Mouse (Mus musculus) C2C12 (cell line): ENCODE results near the gene Hinfp. TPM values are rescaled to one million over a fixed set of nuclear protein-coding genes. Genes with fewer than 3 reads are reported as not detected.
A peak's percentile ranks its signal among the peaks of the same experiment; 100 is the strongest.
"Not testable (repeated sequence)": the region's sequence is repeated elsewhere in the genome, so short reads cannot be mapped to it uniquely, and the experiment has no call there.

Source experiments
- H3K27me3 ChIP-seq: one replicate; pipeline ENCODE4 v1.6.1; 2011; ENCODE audit not compliant: control insufficient read depth, insufficient read depth, insufficient read length
- H3K36me3 ChIP-seq: one replicate; pipeline ENCODE4 v1.6.1; 2011; ENCODE audit not compliant: control insufficient read depth, insufficient read depth
- H3K4me3 ChIP-seq: one replicate; pipeline ENCODE4 v1.5.1; 2011; ENCODE audit warnings: mild to moderate bottlenecking, control low read depth; ENCODE audit not compliant: poor library complexity, insufficient read depth, severe bottlenecking
- H3K79me2 ChIP-seq: one replicate; pipeline ENCODE4 v1.6.1; 2011; ENCODE audit not compliant: control insufficient read depth, insufficient read depth
- H3K79me3 ChIP-seq: one replicate; pipeline ENCODE4 v1.6.1; 2011; ENCODE audit warnings: low read depth, control low read depth
- H3ac ChIP-seq: one replicate; pipeline ENCODE3; 2011; ENCODE audit warnings: low read depth; ENCODE audit not compliant: control insufficient read depth, insufficient read length
- CEBPB ChIP-seq: IDR thresholded peaks from one replicate; pipeline ENCODE4 v1.6.1; 2011; ENCODE audit warnings: low read depth, mild to moderate bottlenecking, control low read depth, moderate library complexity
- CTCF ChIP-seq: IDR thresholded peaks from one replicate; pipeline ENCODE4 v1.5.1; 2011; ENCODE audit not compliant: control insufficient read depth, insufficient read depth, insufficient read length
- FOSL1 ChIP-seq: IDR thresholded peaks from one replicate; pipeline ENCODE4 v1.8.0; 2011; ENCODE audit warnings: mild to moderate bottlenecking, low read length; ENCODE audit not compliant: poor library complexity, insufficient read depth, severe bottlenecking
- MAX ChIP-seq: IDR thresholded peaks from one replicate; pipeline ENCODE4 v1.6.1; 2011; ENCODE audit warnings: mild to moderate bottlenecking, control low read depth
- MYOD1 ChIP-seq: IDR thresholded peaks from one replicate; pipeline ENCODE4 v1.6.1; 2011; ENCODE audit warnings: low read depth; ENCODE audit not compliant: control insufficient read depth, insufficient read length
- MYOG ChIP-seq: IDR thresholded peaks from one replicate; pipeline ENCODE4 v1.6.1; 2011; ENCODE audit not compliant: control insufficient read depth, insufficient read length; ENCODE audit errors: extremely low read depth
- USF1 ChIP-seq: IDR thresholded peaks from one replicate; pipeline ENCODE4 v1.6.1; 2011; ENCODE audit warnings: low read depth, mild to moderate bottlenecking, control low read depth, moderate library complexity
- polyA plus RNA-seq: library from polyadenylated mRNA; unstranded; fragments of >200 nt; fragmentation: generic; extraction: Trizol; gene quantifications from one replicate; pipeline ENCODE4 v1.2.1, GENCODE M21; 2012; ENCODE audit warnings: missing spikeins

The Hinfp gene
- polyA plus RNA-seq, 1 experiment = 9.1 TPM

DNA sequence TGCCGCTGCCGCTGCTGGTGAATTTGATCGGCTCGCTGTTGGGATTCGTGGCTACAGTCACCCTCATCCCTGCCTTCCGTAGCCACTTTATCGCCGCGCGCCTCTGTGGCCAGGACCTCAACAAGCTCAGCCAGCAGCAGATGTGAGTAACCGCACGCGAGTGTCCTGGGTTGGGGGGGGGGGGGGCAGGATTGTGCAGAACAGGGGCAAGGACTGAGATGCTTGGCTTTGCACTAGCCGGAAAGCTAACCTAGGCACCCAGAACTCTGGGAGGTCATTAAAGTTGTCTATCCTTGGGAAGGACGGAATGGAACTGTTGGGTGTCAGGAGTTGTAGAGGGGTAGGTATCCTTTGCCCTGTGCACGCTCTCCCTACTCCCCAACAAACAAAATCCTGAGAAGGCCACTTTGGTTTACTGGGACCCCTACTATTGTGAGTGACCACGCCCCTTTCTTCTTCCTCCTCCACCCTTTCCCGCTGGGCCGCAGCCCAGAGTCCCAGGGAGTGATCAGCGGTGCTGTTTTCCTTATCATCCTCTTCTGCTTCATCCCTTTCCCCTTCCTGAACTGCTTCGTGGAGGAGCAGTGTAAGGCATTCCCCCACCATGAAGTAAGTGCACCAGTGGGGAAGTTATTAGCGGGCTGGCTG is 21.7 kb upstream of the Hinfp start:
- H3ac ChIP-seq = peak overlapping the region; percentile 89
- H3K4me3 ChIP-seq = peak overlapping the region; percentile 56
- H3K27me3 ChIP-seq = no peaks in the 10 kb centered on the region
- H3K79me3 ChIP-seq = peaks cover 10% of the 10 kb centered on the region
- peaks cover 18% of the 10 kb centered on the region for H3K79me2 ChIP-seq
- peaks cover 40% of the 10 kb centered on the region for H3K36me3 ChIP-seq
- no peak for TF ChIP-seq USF1
- TF ChIP-seq FOSL1 = no peak
- TF ChIP-seq MYOG = no peak
- no peak for TF ChIP-seq MYOD1
- TF ChIP-seq CTCF = no peak
- no peak for TF ChIP-seq MAX
- TF ChIP-seq CEBPB = no peak

GRCm38 (mm10) chr9:44326371-44327063 is 21.0 kb upstream of the Hinfp start:
- H3ac ChIP-seq = peak overlapping the region; percentile 89
- no peaks in the 10 kb centered on the region for H3K27me3 ChIP-seq
- TF ChIP-seq MAX (peak; percentile 95), FOSL1 (no peak), CEBPB (peak; percentile 83), MYOG (no peak), USF1 (peak; percentile 94)
- peaks cover 34% of the 10 kb centered on the region for H3K36me3 ChIP-seq
- peaks cover 18% of the 10 kb centered on the region for H3K79me2 ChIP-seq
- peaks cover 10% of the 10 kb centered on the region for H3K79me3 ChIP-seq
- H3K4me3 ChIP-seq = peak overlapping the region; percentile 56

DNA sequence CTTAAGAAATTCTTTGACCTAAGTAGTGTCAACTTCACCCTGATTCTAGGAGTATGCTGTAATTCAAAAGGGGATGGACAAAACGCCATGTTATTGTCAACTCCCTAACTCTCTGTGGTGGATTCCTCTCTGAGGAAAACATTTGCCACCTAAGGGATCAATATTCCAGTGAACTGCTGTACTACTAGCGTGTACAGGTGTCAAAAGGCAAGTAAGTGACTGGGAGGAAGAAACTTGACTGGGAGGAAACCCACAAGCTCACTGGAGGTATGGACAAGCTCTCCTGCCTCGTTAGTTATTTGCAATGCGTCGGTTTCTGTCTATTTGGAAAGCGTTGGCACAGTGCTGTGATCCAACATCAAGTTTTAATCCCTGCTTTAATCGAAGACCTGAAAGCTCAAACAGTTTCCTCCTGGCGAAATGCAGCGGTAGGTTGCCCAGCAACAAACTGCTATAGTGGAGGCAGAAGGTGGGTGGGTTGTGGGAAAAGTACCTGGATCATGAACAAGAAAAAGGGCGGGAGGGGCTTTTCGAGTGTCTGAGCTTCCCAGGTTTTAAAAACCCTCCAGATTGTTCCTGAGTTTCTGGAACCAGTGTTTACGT is 20.4 kb upstream of the Hinfp start, which contains the start of gene Dpagt1:
Gene Dpagt1, plus strand, starts transcription at position 252 of the 603 bp plus-strand sequence.
- Histone ChIP-seq H3ac (peak within 1 kb of the TSS; percentile 89), H3K79me2 (peaks cover 18% of the 10 kb centered on the region), H3K36me3 (peaks cover 27% of the 10 kb centered on the region), H3K27me3 (no peaks in the 10 kb centered on the region), H3K4me3 (peak within 1 kb of the TSS; percentile 56), H3K79me3 (peaks cover 10% of the 10 kb centered on the region)
- TF ChIP-seq MAX = no peak
- TF ChIP-seq USF1 = no peak
- no peak for TF ChIP-seq CTCF
- TF ChIP-seq MYOG = no peak
- no peak for TF ChIP-seq MYOD1
- TF ChIP-seq CEBPB = no peak
- no peak for TF ChIP-seq FOSL1

DNA sequence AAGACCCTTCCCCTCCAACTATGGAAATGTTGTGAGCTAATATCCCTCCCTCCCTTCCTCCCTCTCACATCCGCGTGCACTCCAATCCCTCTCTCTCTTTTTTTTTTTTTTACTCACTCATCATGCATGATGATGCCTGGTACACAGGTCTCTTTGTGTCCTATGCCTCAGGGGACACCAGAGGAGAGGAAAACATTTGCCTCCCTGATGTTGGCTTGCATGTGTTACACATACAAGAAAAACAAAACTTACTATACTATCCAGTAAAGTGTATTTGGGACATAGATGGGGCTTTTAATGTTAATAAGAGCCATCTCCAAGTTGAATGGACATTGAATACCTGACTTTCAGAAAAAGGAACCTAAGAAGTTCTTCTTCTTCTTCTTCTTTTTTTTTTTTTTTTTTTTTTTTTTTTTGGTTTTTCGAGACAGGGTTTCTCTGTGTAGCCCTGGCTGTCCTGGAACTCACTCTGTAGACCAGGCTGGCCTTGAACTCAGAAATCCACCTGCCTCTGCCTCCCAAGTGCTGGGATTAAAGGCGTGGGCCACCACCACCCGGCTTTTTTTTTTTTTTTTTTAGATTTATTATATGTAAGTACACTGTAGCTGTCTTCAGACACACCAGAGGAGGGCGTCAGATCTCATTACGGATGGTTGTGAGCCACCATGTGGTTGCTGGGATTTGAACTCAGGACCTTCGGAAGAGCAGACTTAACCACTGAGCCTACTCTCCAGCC is 19.7 kb upstream of the Hinfp start:
- H3K4me3 ChIP-seq, H3K27me3 ChIP-seq, H3ac ChIP-seq: not testable (repeated sequence)
- Histone ChIP-seq H3K79me3 (peaks cover 10% of the 10 kb centered on the region), H3K79me2 (peaks cover 18% of the 10 kb centered on the region), H3K36me3 (peaks cover 21% of the 10 kb centered on the region)

DNA sequence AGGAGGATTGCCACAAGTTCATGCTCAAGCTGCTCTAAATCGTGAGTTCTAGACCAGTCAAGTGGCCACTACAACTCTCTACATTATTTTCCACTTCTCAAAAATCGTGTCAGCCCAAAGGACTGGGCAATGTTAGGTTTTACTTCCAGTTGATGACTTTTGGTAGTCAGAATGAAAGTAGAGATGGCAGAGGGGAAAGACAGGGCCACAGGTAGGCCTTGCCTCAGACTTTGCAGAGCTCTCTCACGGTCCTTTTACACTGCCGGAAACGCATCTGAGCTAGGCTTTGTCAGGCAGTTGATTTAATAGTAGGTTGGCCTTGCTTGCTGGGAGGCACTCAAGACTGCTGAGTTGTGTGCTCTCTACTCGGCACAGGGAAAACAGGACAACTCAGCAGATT is 18.7 kb upstream of the Hinfp start:
- Histone ChIP-seq H3ac (no peak overlapping the region), H3K79me3 (peaks cover 12% of the 10 kb centered on the region), H3K4me3 (no peak overlapping the region), H3K27me3 (no peaks in the 10 kb centered on the region), H3K36me3 (peaks cover 12% of the 10 kb centered on the region), H3K79me2 (peaks cover 22% of the 10 kb centered on the region)
- TF ChIP-seq USF1 = no peak
- no peak for TF ChIP-seq CEBPB
- no peak for TF ChIP-seq CTCF
- no peak for TF ChIP-seq MYOD1
- TF ChIP-seq MYOG = no peak
- no peak for TF ChIP-seq MAX
- TF ChIP-seq FOSL1 = no peak

GRCm38 (mm10) chr9:44323656-44324055 is 18.2 kb upstream of the Hinfp start:
- peaks cover 12% of the 10 kb centered on the region for H3K79me3 ChIP-seq
- H3K4me3 ChIP-seq, H3ac ChIP-seq, H3K36me3 ChIP-seq, H3K27me3 ChIP-seq: not testable (repeated sequence)
- H3K79me2 ChIP-seq = peaks cover 26% of the 10 kb centered on the region
